Mouse (Mus musculus): ENCODE data around the gene Spen.

Spen gene

GRCm38 (mm10) chr4:141451251-141451650 lies 87.1 kb downstream of the Spen start:
- no peak for DNase-seq (ENCODE audit: low spot score in 2 of 2)

GRCm38 (mm10) chr4:141446211-141446610 lies 92.2 kb downstream of the Spen start:
- no peak for DNase-seq (ENCODE audit: low spot score in 2 of 2)

- no peak for DNase-seq (ENCODE audit: low spot score in 2 of 2)
Measured at GRCm38 (mm10) chr4:141445328-141445720, 93.1 kb downstream of the Spen start.

- peak; percentile 73 to 89 for DNase-seq (ENCODE audit: low spot score in 2 of 2)
Measured at GRCm38 (mm10) chr4:141444451-141445327, 93.7 kb downstream of the Spen start, which contains the start of gene Zbtb17. Zbtb17 (plus strand) TSS chr4:141444654.

- no peak for DNase-seq (ENCODE audit: low spot score in 2 of 2)
Measured at GRCm38 (mm10) chr4:141443641-141444429, 94.6 kb downstream of the Spen start.

GRCm38 (mm10) chr4:141440877-141441276 lies 97.5 kb downstream of the Spen start:
- no peak for DNase-seq (ENCODE audit: low spot score in 2 of 2)

- DNase-seq (ENCODE audit: low spot score in 2 of 2): no peak
Measured at GRCm38 (mm10) chr4:141439083-141439803, 99.2 kb downstream of the Spen start.

GRCm38 (mm10) chr4:141435974-141436373 lies 102.4 kb downstream of the Spen start, which contains the start of gene Srarp:
Srarp (minus strand) TSS chr4:141436105.
- no peak for DNase-seq (ENCODE audit: low spot score in 2 of 2)

- DNase-seq (ENCODE audit: low spot score in 2 of 2): no peak
Measured at GRCm38 (mm10) chr4:141433191-141433590, 105.2 kb downstream of the Spen start.

- peak in 1 of 2 experiments; percentile 40 for DNase-seq (ENCODE audit: low spot score in 2 of 2)
Measured at GRCm38 (mm10) chr4:141432666-141433065, 105.7 kb downstream of the Spen start.

GRCm38 (mm10) chr4:141430997-141431396 lies 107.4 kb downstream of the Spen start:
- DNase-seq (ENCODE audit: low spot score in 2 of 2): peak in 1 of 2 experiments; percentile 64

GRCm38 (mm10) chr4:141429847-141430246 lies 108.5 kb downstream of the Spen start:
- peak in 1 of 2 experiments; percentile 36 for DNase-seq (ENCODE audit: low spot score in 2 of 2)

- DNase-seq (ENCODE audit: low spot score in 2 of 2): no peak
Measured at GRCm38 (mm10) chr4:141429381-141429780, 109.0 kb downstream of the Spen start.

GRCm38 (mm10) chr4:141427921-141428320 lies 110.5 kb downstream of the Spen start:
- no peak for DNase-seq (ENCODE audit: low spot score in 2 of 2)

- no peak for DNase-seq (ENCODE audit: low spot score in 2 of 2)
Measured at GRCm38 (mm10) chr4:141426796-141427745, 111.3 kb downstream of the Spen start.

GRCm38 (mm10) chr4:141425484-141426479 lies 112.6 kb downstream of the Spen start:
- DNase-seq (ENCODE audit: low spot score in 2 of 2): no peak

- no peak for DNase-seq (ENCODE audit: low spot score in 2 of 2)
Measured at GRCm38 (mm10) chr4:141423691-141424431, 114.5 kb downstream of the Spen start.

GRCm38 (mm10) chr4:141423288-141423687 lies 115.1 kb downstream of the Spen start:
- no peak for DNase-seq (ENCODE audit: low spot score in 2 of 2)

GRCm38 (mm10) chr4:141422841-141423240 lies 115.6 kb downstream of the Spen start:
- no peak for DNase-seq (ENCODE audit: low spot score in 2 of 2)
